Mouse (Mus musculus) spleen, adult 2 months (tissue): Measurements from ENCODE around the gene Iqcf5. TPM values are rescaled to one million over a fixed set of nuclear protein-coding genes. Genes with fewer than 3 reads are reported as not detected.

ENCODE experiments used
- DNase-seq, 2 experiments: peaks; one replicate each; pipeline versions ENCODE4 v3.0.0 to v3.0.0-alpha.2; 2012 to 2021; ENCODE audit warnings: low spot score in 2 of 2, low read depth in 1 of 2
- H3K27ac ChIP-seq: fragments of 200-500 bp; 2 replicates; pipeline ENCODE4 v1.5.1; 2012; ENCODE audit warnings: low read length, inconsistent platforms; ENCODE audit not compliant: insufficient read depth
- H3K27me3 ChIP-seq: fragments of 200-500 bp; 2 replicates; pipeline ENCODE4 v1.6.1; 2012; ENCODE audit warnings: mild to moderate bottlenecking, moderate library complexity, low read length, inconsistent platforms; ENCODE audit not compliant: control insufficient read depth, insufficient read depth
- H3K36me3 ChIP-seq: fragments of 200-500 bp; 2 replicates; pipeline ENCODE4 v1.6.1; 2012; ENCODE audit warnings: mild to moderate bottlenecking, low read length, inconsistent platforms; ENCODE audit not compliant: control insufficient read depth, insufficient read depth
- H3K4me1 ChIP-seq: fragments of 200-500 bp; 2 replicates; pipeline ENCODE4 v1.6.1; 2011; ENCODE audit warnings: inconsistent platforms; ENCODE audit not compliant: control insufficient read depth, insufficient read depth, insufficient read length
- H3K4me3 ChIP-seq: fragments of 200-500 bp; 2 replicates; pipeline ENCODE4 v1.5.1; 2011; ENCODE audit warnings: mild to moderate bottlenecking, inconsistent platforms; ENCODE audit not compliant: insufficient read depth, insufficient read length; ENCODE audit errors: extremely low read depth
- CTCF ChIP-seq: fragments of 200-500 bp; IDR thresholded peaks from 2 replicates; pipeline ENCODE4 v1.5.1; 2011; ENCODE audit warnings: mild to moderate bottlenecking, inconsistent platforms; ENCODE audit not compliant: insufficient read depth, insufficient read length, insufficient replicate concordance; ENCODE audit errors: extremely low read depth
- POLR2A ChIP-seq: fragments of 200-500 bp; IDR thresholded peaks from 2 replicates; pipeline ENCODE4 v1.6.1; 2011; ENCODE audit warnings: low read depth, low read length, inconsistent platforms
- WGBS: fragments of 180-500 bp; shearing (Covaris S2); methylation state at CpG from one replicate; pipeline ENCODE4 v1.1.7; 2018; 5-methylcytosine and 5-hydroxymethylcytosine counted together
- polyA plus RNA-seq: library from polyadenylated mRNA; depleted of rRNA; stranded (reverse); fragments of >200 nt; gene quantifications from 2 replicates; pipeline ENCODE4 v1.2.3, GENCODE M21; 2012

The Iqcf5 gene
- polyA plus RNA-seq, 1 experiment: not detected

GRCm38 (mm10) chr9:106469776-106470175, 44.6 kb upstream of the Iqcf5 start:
- Histone ChIP-seq H3K4me3 (no peak overlapping the region), H3K27ac (no peak overlapping the region), H3K27me3 (peaks cover 3% of the 10 kb centered on the region; the same call in 1 of the 2 replicates), H3K4me1 (peaks cover 12% of the 10 kb centered on the region), H3K36me3 (peaks cover 3% of the 10 kb centered on the region; the same call in 1 of the 2 replicates)
- TF ChIP-seq POLR2A: no peak
- TF ChIP-seq CTCF: no peak
- DNase-seq: no peak
- WGBS: 35% methylated on average over 9 of the region's 9 CpGs

DNA sequence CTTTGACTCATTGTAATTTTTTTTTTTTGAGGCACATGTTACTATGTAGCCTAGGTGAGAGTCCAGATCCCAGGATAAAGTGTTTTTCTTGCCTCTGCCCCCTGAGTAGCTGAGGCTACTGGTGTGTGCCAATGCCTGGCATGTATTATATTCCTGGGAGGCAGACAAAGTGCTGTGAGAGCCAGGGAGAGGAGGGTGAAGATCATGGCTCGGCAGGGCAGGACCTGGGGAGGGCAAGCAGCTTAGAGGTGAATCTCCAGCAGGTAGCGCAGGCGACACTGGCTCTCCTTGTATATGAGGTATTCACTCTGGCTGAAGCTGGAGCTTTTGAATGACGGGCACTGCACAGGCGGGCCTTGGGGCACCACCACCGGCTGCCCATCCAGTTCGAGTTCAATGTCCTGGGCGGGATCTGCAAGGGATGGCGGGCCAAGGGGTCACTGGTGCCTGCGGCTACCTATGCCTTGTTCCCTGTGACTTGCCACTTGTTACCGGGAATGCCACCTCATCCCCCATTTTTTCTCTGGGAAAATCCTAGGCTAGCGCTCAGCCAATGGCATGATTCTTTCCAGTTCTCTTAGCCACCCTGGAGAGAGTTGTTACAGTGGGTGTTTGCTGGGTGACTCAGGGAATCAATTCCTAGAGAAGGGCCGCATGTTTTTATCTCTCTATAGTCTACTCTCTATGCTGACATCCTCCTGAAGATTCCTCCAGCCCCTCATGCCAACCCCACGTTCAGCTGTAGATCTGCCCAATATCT, 43.2 kb upstream of the Iqcf5 start:
- Histone ChIP-seq H3K4me1 (peaks cover 4% of the 10 kb centered on the region; the same call in 1 of the 2 replicates), H3K27ac (no peak overlapping the region; the same call in 1 of the 2 replicates), H3K27me3 (no peaks in the 10 kb centered on the region), H3K4me3 (no peak overlapping the region), H3K36me3 (peaks cover 3% of the 10 kb centered on the region; the same call in 1 of the 2 replicates)
- DNase-seq: no peak
- TF ChIP-seq POLR2A (no peak), CTCF (no peak)
- WGBS: 89% methylated on average over 14 of the region's 14 CpGs

GRCm38 (mm10) chr9:106471892-106472291, 42.5 kb upstream of the Iqcf5 start:
- DNase-seq: no peak
- Histone ChIP-seq H3K4me1 (peaks cover 8% of the 10 kb centered on the region; the same call in 1 of the 2 replicates), H3K36me3 (peaks cover 3% of the 10 kb centered on the region; the same call in 1 of the 2 replicates), H3K27me3 (no peaks in the 10 kb centered on the region), H3K27ac (no peak overlapping the region; the same call in 1 of the 2 replicates), H3K4me3 (no peak overlapping the region)
- TF ChIP-seq POLR2A (no peak), CTCF (no peak)
- WGBS: 94% methylated on average over 5 of the region's 5 CpGs

- DNase-seq: no peak
- H3K4me3 ChIP-seq: no peak overlapping the region
- WGBS: 86% methylated on average over 4 of the region's 4 CpGs
- TF ChIP-seq POLR2A: no peak
- TF ChIP-seq CTCF: no peak
- H3K27ac ChIP-seq: no peak overlapping the region
- peaks cover 8% of the 10 kb centered on the region; the same call in 1 of the 2 replicates for H3K4me1 ChIP-seq
- peaks cover 3% of the 10 kb centered on the region; the same call in 1 of the 2 replicates for H3K36me3 ChIP-seq
- H3K27me3 ChIP-seq: no peaks in the 10 kb centered on the region
Observed at GRCm38 (mm10) chr9:106472321-106472720, 42.1 kb upstream of the Iqcf5 start.

DNA sequence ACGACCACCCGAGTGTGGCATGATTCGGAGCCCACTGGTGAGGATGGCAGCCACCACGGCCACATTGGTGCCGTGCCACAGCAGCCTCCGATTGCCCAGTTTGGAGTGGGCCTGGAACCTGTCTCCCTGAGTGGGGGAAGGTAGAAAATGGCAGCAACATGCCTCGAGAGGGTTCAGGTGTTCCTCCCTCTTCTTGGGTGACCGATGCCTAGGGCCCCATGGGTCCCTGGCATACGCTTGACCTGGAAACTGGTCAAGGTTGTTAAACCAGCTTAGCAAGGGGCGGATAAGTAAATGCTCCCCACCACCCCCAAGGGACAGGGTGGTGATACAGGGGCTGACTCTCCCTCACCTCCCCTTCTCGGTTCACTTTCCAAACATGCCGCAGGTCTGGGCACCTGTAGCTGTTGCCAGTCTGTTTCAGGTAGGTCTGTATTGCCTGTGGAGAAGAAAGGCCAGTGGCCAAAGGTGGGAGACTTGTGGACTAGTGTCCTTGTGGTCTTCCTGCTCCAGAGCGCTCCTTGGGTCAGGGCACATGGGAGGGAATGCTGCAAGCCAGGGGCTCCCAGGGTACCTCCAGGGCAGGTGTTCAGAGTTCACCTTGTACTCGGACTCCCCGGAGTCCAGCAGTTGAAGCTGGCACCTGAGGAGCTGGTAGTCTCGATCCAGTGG, 41.2 kb upstream of the Iqcf5 start:
- peaks cover 15% of the 10 kb centered on the region; the same call in 1 of the 2 replicates for H3K4me1 ChIP-seq
- no peak overlapping the region for H3K27ac ChIP-seq
- 94% methylated on average over 16 of the region's 16 CpGs for WGBS
- no peak for DNase-seq
- H3K36me3 ChIP-seq: peaks cover 3% of the 10 kb centered on the region; the same call in 1 of the 2 replicates
- H3K27me3 ChIP-seq: no peaks in the 10 kb centered on the region
- no peak overlapping the region for H3K4me3 ChIP-seq
- TF ChIP-seq POLR2A (no peak), CTCF (no peak)

- no peak overlapping the region for H3K27ac ChIP-seq
- peaks cover 15% of the 10 kb centered on the region; the same call in 1 of the 2 replicates for H3K4me1 ChIP-seq
- no peak for DNase-seq
- TF ChIP-seq CTCF (no peak), POLR2A (no peak)
- no peak overlapping the region for H3K4me3 ChIP-seq
- 94% methylated on average over 5 of the region's 5 CpGs for WGBS
- peaks cover 3% of the 10 kb centered on the region; the same call in 1 of the 2 replicates for H3K36me3 ChIP-seq
- H3K27me3 ChIP-seq: no peaks in the 10 kb centered on the region
Observed at GRCm38 (mm10) chr9:106473753-106474105, 40.6 kb upstream of the Iqcf5 start.
